Mouse (Mus musculus): ENCODE results near the gene Tubg2. TPM values are rescaled to one million over a fixed set of nuclear protein-coding genes. Genes with fewer than 3 reads are reported as not detected.

The Tubg2 gene
- polyA plus RNA-seq, 1 experiment from 2014 or later: 0.37 TPM

GRCm38 (mm10) chr11:101168301-101168980 lies 12.7 kb downstream of the Tubg2 start:
- Histone ChIP-seq H3K36me3 (peaks cover 13% of the 10 kb centered on the region; the same call in 1 of the 2 replicates), H3K4me3 (replicated peaks) (no peak overlapping the region), H3K27ac (no peak overlapping the region), H3K4me2 (no peak overlapping the region), H3K4me1 (replicated peaks) (peaks cover 71% of the 10 kb centered on the region), H3K9me3 (replicated peaks) (no peaks in the 10 kb centered on the region), H3K27me3 (peaks cover 100% of the 10 kb centered on the region), H3K9ac (no peak overlapping the region)
- no peak for ATAC-seq (ENCODE audit: low read depth)
- DNase-seq: no peak
- 30% methylated on average over 18 of the region's 18 CpGs for WGBS (ENCODE audit: insufficient replicate concordance)

GRCm38 (mm10) chr11:101169301-101170107 lies 13.8 kb downstream of the Tubg2 start:
- ATAC-seq (ENCODE audit: low read depth) (no peak), DNase-seq (no peak)
- WGBS (ENCODE audit: insufficient replicate concordance): 14% methylated on average over 17 of the region's 17 CpGs
- H3K9me3 ChIP-seq (replicated peaks): no peaks in the 10 kb centered on the region
- peak overlapping the region; percentile 52; the same call in 1 of the 2 replicates for H3K9ac ChIP-seq
- peak overlapping the region; percentile 72 for H3K4me2 ChIP-seq
- peaks cover 13% of the 10 kb centered on the region; the same call in 1 of the 2 replicates for H3K36me3 ChIP-seq
- H3K27ac ChIP-seq: no peak overlapping the region
- peaks cover 100% of the 10 kb centered on the region for H3K27me3 ChIP-seq
- peaks cover 71% of the 10 kb centered on the region for H3K4me1 ChIP-seq (replicated peaks)
- peak overlapping the region; percentile 58 for H3K4me3 ChIP-seq (replicated peaks)

- Histone ChIP-seq H3K4me3 (replicated peaks) (peak within 1 kb of the TSS; percentile 58), H3K36me3 (peaks cover 13% of the 10 kb centered on the region; the same call in 1 of the 2 replicates), H3K9me3 (replicated peaks) (no peaks in the 10 kb centered on the region), H3K9ac (peak within 1 kb of the TSS; percentile 52), H3K27ac (peak within 1 kb of the TSS; percentile 11; the same call in 1 of the 2 replicates), H3K4me2 (peak within 1 kb of the TSS; percentile 72), H3K27me3 (peaks cover 100% of the 10 kb centered on the region), H3K4me1 (replicated peaks) (peaks cover 74% of the 10 kb centered on the region)
- 1% methylated on average over 35 of the region's 35 CpGs for WGBS (ENCODE audit: insufficient replicate concordance)
- ATAC-seq (ENCODE audit: low read depth) (no peak), DNase-seq (no peak)
These were observed 14.7 kb downstream of the Tubg2 start, which contains the start of gene Cntnap1 for GRCm38 (mm10) chr11:101170354-101170810. Gene Cntnap1 (plus strand): TSS chr11:101170523.

DNA sequence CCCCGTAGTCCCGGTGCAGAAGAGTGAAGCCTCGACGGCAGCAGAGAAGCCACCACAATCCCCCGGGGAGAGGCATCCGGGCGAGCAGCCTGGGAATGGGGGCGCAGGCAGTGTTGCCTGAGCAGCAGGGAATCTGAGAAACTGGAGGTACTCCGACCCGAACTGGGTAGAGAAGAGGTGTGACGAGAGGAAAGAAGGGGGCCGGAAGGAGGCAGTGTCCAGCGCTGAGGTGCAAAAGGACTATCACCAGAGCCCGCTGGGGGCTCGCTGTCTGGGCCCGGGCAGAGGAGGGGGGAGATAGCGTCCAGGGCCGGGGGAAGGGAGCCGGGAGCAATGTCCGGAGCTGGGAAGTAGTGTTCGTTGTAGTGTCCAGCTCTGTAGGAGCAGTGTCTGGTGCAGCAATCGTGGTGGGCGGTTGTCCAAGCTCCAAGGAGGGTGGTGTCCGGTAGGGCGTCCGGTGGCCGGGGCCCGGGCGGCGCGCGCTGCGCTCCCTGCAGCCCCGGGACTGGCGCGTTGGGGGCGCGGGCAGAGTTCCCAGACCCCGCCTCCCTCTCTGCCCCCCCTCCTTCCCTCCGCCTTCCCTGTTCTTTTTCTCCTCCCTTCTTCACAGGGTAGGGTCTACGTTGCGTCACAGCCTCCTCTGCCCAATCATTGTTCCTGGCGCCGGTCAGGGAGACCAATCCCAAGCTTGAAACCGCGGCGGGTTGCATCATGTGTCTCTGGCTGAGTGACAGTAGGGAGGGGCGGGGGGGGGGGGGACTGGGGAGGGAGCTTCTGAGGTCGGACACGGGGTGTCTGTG lies 15.3 kb downstream of the Tubg2 start, which contains the start of gene Plekhh3:
Gene Plekhh3 (minus strand): TSS at position 541 of the 800 bp plus-strand sequence.
- Histone ChIP-seq H3K9me3 (replicated peaks) (no peaks in the 10 kb centered on the region), H3K4me2 (peak within 1 kb of the TSS; percentile 72), H3K36me3 (peaks cover 13% of the 10 kb centered on the region; the same call in 1 of the 2 replicates), H3K4me1 (replicated peaks) (peaks cover 74% of the 10 kb centered on the region), H3K27me3 (peaks cover 100% of the 10 kb centered on the region), H3K27ac (peak within 1 kb of the TSS; percentile 11), H3K4me3 (replicated peaks) (peak within 1 kb of the TSS; percentile 58), H3K9ac (peak within 1 kb of the TSS; percentile 52)
- DNase-seq (peak; percentile 84), ATAC-seq (ENCODE audit: low read depth) (peak; percentile 78)
- WGBS (ENCODE audit: insufficient replicate concordance): under 1% methylated on average over 40 of the region's 50 CpGs

GRCm38 (mm10) chr11:101171721-101172433 lies 16.2 kb downstream of the Tubg2 start:
- WGBS (ENCODE audit: insufficient replicate concordance): under 1% methylated on average over 31 of the region's 31 CpGs

DNA sequence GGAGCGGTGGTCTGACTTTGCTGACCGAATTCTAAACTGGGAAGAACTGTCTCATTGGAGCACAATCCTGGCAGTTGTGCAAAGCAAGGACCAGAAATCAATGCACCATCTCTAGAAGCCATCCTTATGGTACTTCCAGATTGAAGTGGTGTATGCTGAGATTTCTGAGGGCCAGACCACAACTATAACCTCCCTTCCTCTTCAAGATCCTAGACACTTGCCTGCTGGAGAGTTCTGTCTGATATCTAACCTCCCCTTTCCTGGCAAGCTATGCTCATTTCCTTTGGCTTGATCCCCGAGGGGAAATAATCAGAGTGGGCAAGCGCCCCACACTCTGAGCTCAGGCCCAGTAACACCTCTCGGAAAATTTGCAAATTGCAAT lies 16.7 kb downstream of the Tubg2 start:
- H3K9ac ChIP-seq: no peak overlapping the region
- no peak overlapping the region; the same call in 1 of the 2 replicates for H3K27ac ChIP-seq
- WGBS (ENCODE audit: insufficient replicate concordance): 2% methylated on average over 5 of the region's 5 CpGs
- DNase-seq (no peak), ATAC-seq (ENCODE audit: low read depth) (no peak)
- peak overlapping the region; percentile 72 for H3K4me2 ChIP-seq
- H3K9me3 ChIP-seq (replicated peaks): no peaks in the 10 kb centered on the region
- H3K4me1 ChIP-seq (replicated peaks): peaks cover 74% of the 10 kb centered on the region
- peak overlapping the region; percentile 47 for H3K4me3 ChIP-seq (replicated peaks)
- H3K27me3 ChIP-seq: peaks cover 100% of the 10 kb centered on the region
- H3K36me3 ChIP-seq: 0 out of 2 replicates have a peak, but pooled peaks cover 4% of the 10 kb centered on the region

More at GRCm38 (mm10) chr11:101171721-101172433, 16.2 kb downstream of the Tubg2 start:
- peak; percentile 50 for DNase-seq
- peaks cover 100% of the 10 kb centered on the region for H3K27me3 ChIP-seq
- no peak overlapping the region for H3K9ac ChIP-seq
- peak overlapping the region; percentile 47 for H3K4me3 ChIP-seq (replicated peaks)
- ATAC-seq (ENCODE audit: low read depth): peak; percentile 37; the same call in 1 of the 2 replicates
- H3K4me1 ChIP-seq (replicated peaks): peaks cover 74% of the 10 kb centered on the region
- H3K4me2 ChIP-seq: peak overlapping the region; percentile 72
- H3K9me3 ChIP-seq (replicated peaks): no peaks in the 10 kb centered on the region
- 0 out of 2 replicates have a peak, but pooled peaks cover 10% of the 10 kb centered on the region for H3K36me3 ChIP-seq
- no peak overlapping the region; the same call in 1 of the 2 replicates for H3K27ac ChIP-seq

GRCm38 (mm10) chr11:101173112-101173511 lies 17.4 kb downstream of the Tubg2 start:
- peak overlapping the region; percentile 60 for H3K4me2 ChIP-seq
- H3K4me1 ChIP-seq (replicated peaks): peaks cover 73% of the 10 kb centered on the region
- DNase-seq (no peak), ATAC-seq (ENCODE audit: low read depth) (no peak)
- H3K4me3 ChIP-seq (replicated peaks): no peak overlapping the region
- no peak overlapping the region for H3K27ac ChIP-seq
- no peaks in the 10 kb centered on the region for H3K36me3 ChIP-seq
- 9% methylated on average over 11 of the region's 11 CpGs for WGBS (ENCODE audit: insufficient replicate concordance)
- peaks cover 100% of the 10 kb centered on the region for H3K27me3 ChIP-seq
- H3K9me3 ChIP-seq (replicated peaks): no peaks in the 10 kb centered on the region
- no peak overlapping the region for H3K9ac ChIP-seq

GRCm38 (mm10) chr11:101173631-101174388 lies 18.1 kb downstream of the Tubg2 start:
- Histone ChIP-seq H3K4me1 (replicated peaks) (peaks cover 66% of the 10 kb centered on the region), H3K36me3 (no peaks in the 10 kb centered on the region), H3K27me3 (peaks cover 100% of the 10 kb centered on the region), H3K9ac (peak overlapping the region; percentile 47; the same call in 1 of the 2 replicates), H3K4me3 (replicated peaks) (peak overlapping the region; percentile 40), H3K27ac (no peak overlapping the region), H3K9me3 (replicated peaks) (no peaks in the 10 kb centered on the region), H3K4me2 (peak overlapping the region; percentile 60)
- peak; percentile 53 for DNase-seq
- peak; percentile 63 for ATAC-seq (ENCODE audit: low read depth)
- WGBS (ENCODE audit: insufficient replicate concordance): 1% methylated on average over 61 of the region's 61 CpGs

DNA sequence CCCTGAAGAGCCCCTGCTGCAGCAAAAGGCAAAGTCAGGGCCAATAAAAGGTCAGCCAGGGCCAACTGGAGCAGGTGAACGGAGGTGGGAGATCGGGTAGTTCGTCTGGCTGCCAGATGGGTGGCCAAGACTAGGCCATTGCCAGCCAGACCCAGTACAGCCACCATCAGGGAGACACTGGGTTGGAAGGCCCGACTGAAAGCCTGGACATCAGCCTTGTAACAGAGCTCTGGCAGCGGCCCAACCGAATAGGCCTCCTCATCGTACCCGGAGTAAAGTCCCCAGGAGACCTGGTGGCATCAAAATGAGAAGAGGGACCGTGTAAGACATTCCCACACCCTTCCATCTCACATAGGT lies 18.7 kb downstream of the Tubg2 start:
- WGBS (ENCODE audit: insufficient replicate concordance): 36% methylated on average over 9 of the region's 9 CpGs
- peak overlapping the region; percentile 60 for H3K4me2 ChIP-seq
- H3K4me1 ChIP-seq (replicated peaks): peaks cover 60% of the 10 kb centered on the region
- no peaks in the 10 kb centered on the region for H3K36me3 ChIP-seq
- DNase-seq (no peak), ATAC-seq (ENCODE audit: low read depth) (no peak)
- no peak overlapping the region for H3K9ac ChIP-seq
- H3K27me3 ChIP-seq: peaks cover 100% of the 10 kb centered on the region
- H3K9me3 ChIP-seq (replicated peaks): no peaks in the 10 kb centered on the region
- no peak overlapping the region for H3K27ac ChIP-seq
- H3K4me3 ChIP-seq (replicated peaks): peak overlapping the region; percentile 40

All from liver, embryonic 13.5 days (tissue).